Mouse (Mus musculus) erythroid progenitor cell, adult 5-6 weeks (primary cell): ENCODE results near the gene Polr1a. TPM values are rescaled to one million over a fixed set of nuclear protein-coding genes. Genes with fewer than 3 reads are reported as not detected.
"Not testable (repeated sequence)": the region's sequence is repeated elsewhere in the genome, so short reads cannot be mapped to it uniquely, and the experiment has no call there.

Source experiments
- ATAC-seq: replicated peaks from 2 replicates; pipeline ENCODE4 v1.8.0; 2016; ENCODE audit warnings: moderate number of reproducible peaks, mild to moderate bottlenecking, moderate TSS enrichment, inconsistent platforms; ENCODE audit not compliant: poor library complexity, low FRiP score, severe bottlenecking
- total RNA-seq, 2 experiments: library from RNA; stranded (forward) in 1 of 2; stranded (reverse) in 1 of 2; fragments of 150-400 nt in 1 of 2; fragments of 186-747, 209-891 nt in 1 of 2; gene quantifications; 2 replicates each; pipeline versions ENCODE4 v1.2.3 to v1.2.4; 2015 to 2017; ENCODE audit warnings: low replicate concordance in 2 of 2

The Polr1a gene
- total RNA-seq (2015; ENCODE audit: low replicate concordance) (7.9 and 21.4 TPM in 2 replicates), total RNA-seq (2017; ENCODE audit: low replicate concordance) (5.9 and 6.7 TPM in 2 replicates)

DNA sequence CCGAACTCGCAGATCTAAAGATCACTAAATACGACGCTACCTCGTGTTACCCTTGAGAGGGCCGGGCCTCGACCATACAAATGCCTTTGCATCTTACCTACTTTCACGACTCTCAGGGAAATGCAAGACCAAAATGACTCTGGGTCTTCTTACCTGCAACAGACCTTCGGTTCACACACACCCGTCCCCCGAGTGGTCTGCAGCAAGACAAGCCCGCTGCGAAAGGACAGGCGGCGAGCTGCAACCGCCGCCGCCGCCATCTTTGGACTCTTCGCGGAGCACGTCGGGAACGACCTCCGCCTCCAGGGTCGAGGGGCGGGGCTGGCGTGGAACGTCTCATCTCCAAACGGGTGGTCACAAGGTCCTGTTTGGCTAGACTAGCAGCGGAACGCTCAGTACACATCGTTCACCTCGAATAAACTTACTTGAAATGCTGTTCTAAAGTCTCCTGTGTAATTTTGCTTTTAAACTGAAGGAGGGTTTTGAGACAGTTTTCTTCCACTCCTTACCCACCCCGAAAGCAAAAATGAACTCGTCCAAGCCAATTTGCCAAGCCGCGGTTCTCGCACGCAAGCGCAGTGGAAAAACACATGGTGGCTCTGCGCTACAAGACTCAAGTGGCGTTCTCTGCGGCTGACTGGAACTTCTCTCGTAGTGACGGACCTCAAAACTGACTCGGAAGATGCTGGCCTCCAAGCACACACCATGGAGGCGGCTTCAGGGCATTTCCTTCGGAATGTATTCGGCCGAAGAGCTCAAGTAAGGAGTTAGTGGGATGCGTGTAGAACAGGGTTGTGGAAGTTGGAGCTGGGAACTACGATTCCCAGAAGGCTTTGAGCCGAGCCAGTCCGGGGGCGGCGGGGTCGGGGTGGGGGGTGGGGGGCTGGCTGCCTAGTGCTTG, at the start of gene Polr1a, which contains the start of gene Ptcd3:
Gene Polr1a (plus strand): TSS at position 573 of the 901 bp plus-strand sequence.
Gene Ptcd3 (minus strand): TSS at position 270 of the 901 bp plus-strand sequence.
- ATAC-seq, result peak; percentile 99

DNA sequence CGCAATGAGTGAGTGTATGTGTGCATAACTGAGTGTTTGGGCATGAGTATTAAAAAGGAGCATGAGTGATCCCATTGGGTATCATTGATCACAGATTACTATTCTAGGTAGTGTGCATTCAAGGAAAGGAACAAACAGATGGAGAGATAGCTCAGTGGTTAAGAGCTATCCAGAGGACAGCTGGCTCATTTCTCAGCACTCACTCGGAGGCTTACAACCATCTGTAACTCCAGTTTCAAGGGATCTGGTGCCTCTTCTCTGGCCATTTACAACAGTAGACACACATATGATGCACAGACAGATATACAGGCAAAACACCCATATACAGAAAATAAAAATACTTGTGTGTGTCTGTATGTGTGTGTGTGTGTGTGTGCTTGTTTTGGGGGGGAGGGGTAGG, 41.1 kb upstream of the Polr1a start:
- no peak for ATAC-seq

DNA sequence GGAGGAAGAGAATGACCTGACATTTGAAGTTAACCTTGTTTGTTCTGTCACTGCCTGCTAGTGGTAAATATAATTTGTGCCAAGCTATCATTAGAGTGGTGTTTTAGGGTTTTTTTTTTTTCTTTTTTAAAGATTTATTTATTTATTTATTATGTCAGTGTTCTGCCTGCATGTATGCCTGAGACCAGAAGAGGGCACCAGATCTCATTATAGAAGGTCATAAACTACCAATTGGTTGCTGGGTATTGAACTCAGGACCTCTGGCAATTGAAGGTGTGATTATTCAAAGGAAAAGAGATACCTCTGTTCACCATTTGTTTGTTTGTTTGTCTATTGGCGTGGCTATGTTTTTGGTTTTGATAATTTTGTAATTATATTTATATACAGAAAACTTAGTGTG, 40.0 kb upstream of the Polr1a start:
- ATAC-seq, result no peak

DNA sequence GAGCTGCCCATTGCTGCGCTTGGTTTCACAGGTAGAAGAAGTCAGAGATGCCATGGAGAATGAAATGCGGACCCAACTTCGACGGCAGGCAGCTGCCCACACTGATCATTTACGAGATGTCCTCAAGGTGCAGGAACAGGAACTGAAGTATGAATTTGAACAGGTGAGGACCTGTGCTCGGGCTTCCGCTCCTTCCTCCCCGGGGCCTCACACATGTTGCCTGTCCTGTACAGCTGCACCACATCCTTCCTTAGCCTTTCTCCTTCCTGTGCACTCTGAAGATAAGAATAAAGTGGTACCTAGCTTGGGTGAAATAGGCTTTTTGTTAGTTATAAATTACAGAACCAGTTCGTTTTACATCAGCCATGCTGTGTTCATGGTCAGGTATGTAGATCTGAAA, 37.5 kb upstream of the Polr1a start:
- ATAC-seq, result no peak

DNA sequence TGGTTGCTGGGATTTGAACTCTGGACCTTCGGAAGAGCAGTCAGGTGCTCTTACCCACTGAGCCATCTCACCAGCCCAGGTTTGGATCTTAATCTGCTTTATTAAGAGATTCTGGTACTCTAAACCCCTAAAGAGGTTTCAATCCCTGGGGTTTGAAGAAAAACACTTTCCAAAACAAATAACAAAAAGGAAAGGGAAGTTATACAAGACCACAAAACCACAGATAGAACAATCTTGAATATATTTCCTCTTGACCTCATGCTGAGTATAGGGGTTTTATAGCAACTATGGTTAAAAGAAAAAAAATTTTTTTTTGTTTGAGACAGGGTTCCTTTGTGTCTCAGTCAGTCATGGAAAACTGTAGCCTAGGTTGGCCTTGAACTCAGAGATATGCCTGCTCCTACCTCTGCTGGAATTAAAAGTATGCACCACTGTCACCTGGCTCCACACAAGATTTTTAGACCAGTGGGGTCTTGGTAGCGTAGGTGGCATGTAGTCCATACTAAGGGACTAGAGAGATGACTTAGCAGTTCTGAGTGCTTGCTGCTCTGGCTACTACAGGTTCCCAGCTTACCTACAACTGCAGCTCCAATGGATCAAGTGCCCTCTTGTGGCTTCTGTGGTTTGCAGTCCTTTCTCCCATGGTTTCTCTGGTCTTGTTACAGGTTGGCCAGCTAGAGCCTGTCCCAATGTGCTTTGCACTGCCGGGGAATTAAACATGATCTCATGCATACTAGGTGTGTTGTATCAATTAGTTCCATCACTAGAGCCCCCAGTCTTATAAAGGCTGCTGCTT, 30.7 kb upstream of the Polr1a start:
- ATAC-seq, result no peak

DNA sequence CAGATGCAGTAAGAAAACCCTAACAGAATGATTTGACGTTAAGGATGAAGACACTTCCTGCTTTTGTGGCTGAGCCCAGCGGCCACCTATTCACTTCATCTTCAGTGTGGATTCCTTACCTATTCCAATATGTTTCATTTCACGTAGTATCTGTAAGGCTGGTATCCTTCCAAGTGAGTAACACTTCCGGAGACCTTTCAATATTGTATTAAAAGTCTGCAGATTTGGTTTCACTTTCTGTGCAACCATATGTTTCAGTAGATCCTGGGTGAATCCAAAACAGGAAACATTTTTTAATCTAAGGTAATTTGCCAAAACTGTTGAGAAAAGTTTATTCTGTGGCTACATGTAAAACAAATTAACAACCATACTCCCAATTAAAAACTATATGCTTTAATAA, 15.6 kb upstream of the Polr1a start:
- no peak for ATAC-seq

DNA sequence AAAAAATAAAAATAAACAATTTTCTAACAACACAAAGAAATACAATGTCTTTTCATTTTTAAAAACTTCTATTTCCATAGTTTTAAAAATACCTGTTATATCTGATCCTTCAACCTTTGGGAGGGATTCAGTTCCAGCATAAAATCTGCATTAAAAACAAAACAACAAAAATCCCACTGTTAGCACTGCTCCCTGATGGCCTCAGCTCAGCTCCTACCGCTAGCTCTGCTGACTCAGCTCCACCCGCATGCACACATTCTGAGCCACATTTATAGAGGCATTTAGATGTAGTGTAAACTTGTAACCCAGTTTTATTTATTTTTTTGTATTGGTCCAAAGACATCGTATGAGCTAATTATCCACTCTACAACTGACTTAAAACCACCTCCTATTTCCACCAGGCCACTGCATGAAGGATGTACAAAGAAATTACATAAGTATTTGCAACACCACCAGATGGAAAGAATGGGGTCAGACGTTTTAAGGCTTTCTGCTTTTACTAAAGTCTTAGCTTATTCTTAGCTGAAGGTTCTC, 1.1 kb upstream of the Polr1a start:
- ATAC-seq, result no peak

DNA sequence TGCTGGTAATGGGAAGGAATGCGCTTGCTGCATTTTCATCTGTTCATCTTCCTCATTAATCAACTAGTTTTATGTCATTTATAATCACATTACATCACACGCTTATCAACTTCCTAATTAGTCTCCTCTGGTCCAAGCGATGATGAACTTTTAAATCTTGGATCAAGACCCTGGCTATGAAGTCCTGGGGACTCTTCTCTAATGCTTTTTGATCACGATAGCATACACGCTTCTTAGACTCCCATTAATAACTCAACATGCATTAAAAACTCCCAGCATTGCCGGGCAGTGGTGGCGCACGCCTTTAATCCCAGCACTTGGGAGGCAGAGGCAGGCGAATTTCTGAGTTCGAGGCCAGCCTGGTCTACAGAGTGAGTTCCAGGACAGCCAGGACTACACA, 531 bp downstream of the Polr1a start:
- no peak for ATAC-seq

DNA sequence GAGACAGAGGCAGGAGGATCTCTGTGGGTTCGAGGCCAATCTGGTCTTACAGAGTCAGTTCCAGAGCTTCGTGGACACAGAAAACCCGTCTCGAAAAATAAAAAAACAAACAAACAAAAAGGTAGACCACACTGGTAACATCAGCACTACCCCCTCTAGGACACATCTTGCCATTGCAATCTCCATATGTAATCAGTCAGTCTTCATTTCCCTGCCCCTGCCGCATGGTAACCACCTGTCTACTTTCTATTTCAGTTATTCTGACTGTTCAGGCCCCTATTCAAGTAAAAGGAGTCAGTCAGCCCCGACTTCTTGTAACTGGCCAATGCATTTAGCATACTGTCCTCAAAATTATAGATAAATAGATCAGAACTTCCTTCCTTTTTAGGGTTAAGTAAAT, 987 bp downstream of the Polr1a start:
- ATAC-seq, result no peak

DNA sequence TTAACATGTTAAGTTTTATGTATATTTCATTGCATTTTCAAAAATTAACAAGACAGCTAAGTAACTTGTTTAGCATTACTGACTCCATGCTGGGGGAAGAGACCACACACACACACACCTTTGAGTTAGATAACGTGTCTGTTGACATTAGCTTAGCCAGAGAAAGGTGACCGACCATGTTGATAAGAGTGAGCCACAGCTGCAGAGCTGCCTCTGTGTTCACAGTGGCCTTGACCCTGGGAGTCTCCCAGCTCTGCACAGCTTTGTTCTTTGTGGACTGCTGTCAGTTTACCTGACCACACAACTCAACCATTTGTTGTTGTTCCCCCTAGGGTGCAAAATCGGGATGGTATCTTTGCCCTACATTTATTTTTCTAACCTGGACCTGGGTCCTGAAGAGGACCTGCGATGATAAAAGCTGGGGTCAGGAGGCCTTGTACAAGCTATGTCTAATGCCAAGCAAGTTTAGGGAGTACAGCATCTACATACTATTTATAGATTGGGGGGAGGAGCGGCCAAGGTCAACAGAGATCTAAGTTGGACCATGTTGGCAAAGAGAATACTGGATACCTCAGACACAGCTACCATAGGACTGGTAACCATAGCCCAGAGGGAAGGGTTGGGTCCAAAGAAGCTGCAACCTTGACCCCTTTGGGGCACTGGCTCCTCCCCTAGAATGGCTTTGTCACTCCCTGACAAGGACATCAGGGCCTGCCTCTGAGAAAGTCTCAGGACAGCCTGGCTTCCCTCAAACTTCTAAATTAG, 3.0 kb downstream of the Polr1a start:
- ATAC-seq, result no peak

DNA sequence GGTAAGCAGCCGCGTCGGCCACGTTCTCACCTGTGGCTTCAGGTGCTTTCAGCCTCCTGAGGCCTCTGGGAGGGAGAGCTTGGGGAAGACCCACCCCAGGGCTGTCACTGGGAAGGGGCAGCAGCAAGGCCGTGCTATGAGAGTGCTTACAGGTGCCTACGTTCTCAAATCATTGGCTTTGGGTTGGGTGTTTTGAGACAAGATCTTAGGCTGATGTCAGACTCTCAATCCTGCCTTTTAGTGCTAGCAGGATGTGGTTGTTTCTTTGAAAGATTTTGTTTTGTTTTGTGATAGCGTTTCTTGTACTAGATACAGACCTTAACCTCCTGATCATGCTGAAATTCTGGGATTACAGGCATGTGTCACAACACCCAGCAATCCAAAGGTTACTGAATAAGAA, 11.9 kb downstream of the Polr1a start:
- no peak for ATAC-seq

DNA sequence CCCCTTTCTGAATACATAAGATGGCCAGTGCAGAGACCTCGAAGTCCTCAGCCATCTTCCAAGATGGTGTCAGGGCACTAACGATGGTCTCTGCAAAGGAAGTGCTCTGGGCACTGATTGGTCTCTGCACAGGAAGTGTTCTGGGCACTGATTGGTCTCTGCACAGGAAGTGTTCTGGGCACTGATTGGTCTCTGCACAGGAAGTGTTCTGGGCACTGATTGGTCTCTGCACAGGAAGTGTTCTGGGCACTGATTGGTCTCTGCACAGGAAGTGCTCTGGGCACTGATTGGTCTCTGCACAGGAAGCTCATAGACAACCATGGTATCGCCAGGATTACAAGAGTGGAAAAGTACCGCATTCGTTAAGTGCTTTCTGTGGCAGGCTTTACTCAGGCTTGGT, 16.4 kb downstream of the Polr1a start:
- not testable (repeated sequence) for ATAC-seq

DNA sequence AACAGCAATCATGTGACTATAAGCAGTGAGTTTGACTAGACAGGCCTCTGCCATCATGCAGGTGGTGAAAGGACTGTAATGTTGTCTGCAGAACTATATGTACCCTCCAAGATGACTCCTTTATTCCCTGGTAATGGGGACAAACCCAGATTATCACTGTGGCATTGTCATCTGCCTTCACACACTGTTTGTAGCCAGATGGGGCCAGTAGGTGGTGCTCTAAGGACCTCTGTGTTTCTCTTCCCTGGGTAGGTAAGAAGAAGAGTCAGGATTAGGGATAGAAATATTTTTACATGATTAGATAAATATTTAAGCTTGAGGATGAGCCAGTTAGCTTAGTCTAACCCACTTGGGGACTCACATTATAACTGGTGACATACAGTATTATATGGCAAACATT, 19.1 kb downstream of the Polr1a start:
- ATAC-seq, result no peak

DNA sequence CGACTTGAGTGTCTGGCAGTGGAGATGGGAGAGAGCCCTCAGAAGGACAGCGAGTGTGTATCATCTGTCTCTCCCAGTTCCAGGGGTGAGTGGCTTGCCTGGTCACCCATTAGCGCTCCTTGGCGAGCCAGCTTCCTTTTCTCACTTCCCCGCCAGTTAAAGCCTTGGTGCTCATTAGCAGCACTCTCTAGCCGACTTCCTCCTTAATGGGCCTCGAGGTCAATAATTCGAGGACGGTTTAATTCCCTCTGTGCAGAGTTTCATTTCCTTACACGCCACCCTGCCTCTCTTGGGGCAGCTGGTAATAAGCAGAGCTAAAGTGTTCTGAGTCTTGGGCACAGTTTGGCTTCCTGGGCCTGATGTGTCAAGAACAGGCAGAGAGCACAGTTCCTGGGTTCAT, 21.2 kb downstream of the Polr1a start:
- no peak for ATAC-seq

DNA sequence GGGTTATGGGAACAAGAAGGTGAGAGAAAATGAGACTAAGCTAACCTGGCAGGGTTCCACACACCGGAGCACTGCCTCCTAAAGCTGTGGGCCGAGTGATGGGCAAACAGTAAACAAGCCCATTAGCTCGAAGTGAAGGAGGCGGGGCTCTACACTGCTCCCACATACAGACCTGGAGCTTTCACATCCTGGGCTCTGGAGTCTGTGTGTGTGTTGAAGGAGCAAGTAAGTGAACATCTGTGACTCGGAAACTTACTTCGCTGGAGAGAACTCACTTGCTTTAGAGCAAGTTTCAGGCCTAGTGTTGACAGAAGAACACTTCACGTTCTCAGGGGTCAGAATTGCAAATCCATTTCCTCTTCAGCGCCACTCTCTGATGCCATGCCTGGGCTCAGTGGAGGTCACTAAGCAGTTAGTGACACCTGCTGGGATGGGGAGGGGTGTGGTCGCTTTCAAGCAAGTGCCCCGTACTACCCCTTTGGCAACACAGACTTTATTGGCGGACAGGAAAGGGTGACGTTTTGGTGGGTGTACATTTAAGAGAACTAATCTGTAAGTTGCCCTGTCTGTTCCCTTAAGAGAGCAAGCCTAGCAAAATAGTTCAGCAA, 22.1 kb downstream of the Polr1a start:
- no peak for ATAC-seq

DNA sequence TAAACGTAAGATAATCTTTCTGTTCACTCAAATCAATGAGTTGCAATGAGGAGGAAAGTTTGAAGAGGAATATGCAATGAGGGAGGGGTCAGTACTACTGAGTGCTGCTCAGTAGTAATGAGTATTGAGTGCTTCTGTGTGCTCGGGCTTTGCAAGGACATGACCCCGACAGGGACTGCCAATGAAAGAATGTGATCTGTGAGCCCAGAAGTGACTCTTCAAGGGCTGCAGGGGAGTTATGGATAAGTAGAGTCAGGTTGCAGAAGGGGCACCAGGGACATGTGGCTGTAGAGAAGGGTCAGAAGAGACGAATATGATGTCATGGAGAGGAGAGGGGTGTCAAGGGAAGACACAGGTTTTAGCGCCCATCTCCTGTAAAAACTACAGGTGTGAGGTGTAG, 23.5 kb downstream of the Polr1a start:
- ATAC-seq, result no peak

DNA sequence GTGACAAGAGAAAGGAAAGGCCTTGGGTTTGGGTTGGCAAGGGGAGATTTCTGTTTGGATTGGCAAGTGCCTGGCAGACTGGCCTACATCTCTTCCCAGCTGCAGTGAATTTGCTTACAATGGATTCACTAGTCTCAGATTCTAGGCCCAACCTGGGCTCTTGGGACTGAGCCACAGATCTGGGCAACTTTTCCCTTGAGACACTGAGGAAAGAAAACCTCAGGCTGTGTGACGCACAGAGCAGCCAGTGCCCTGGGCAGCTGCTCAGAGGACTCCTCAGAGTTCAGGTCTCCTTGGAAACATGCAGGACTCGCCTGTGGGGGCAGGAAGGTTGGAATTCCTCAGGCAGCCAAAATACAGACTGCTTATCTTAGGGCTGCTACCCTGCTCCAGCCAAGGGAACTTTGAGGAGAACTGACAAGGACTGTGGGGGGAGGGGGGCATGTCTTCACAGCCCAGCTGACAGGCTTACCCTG, 25.3 kb downstream of the Polr1a start:
- no peak for ATAC-seq

DNA sequence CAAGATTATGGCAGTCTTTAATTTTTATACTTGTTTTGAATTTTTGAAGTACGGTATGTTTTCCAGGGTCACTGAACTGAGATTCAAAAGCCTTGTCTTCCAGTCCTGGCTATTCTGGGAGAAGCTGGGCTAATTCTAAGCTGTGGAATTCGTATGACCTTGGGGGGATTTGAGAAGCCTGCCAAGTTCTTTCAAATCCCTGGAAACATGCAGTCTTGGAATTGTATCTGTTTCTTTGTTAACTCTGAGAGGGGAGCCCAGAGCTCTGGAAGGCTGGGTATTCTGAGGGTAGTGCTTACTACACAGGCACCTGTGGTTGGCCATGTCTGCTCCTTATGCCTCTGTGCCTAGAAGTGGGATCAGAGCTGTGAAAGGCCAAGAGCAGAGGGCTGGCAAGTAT, 26.9 kb downstream of the Polr1a start:
- ATAC-seq, result no peak

DNA sequence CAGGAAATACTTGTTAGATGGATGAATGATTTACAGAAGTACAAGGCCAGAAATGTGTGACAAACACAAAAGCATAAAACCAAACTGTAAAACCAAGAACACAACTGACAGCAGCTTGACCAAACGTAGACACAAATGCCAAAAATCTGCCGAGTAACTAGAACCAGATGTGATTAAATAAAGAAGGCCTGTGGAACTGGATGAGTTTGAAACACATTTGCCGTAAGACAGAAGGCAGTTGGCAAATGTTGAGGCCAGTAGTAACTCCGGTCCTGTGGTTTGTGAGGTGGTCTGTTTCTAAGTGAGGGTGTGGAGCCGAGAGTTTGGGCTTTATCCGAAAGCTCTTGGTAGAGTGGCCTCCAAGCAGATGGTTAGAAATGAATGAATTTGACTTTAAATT, 32.1 kb downstream of the Polr1a start:
- ATAC-seq, result no peak
